Mouse (Mus musculus) MEL-GATA-1-ER (cell line): Measurements from ENCODE around the gene Bbs9.

Experiments used
- DNase-seq: peaks from one replicate; pipeline ENCODE4 v3.0.0-alpha.2; 2012; ENCODE audit warnings: low read depth; ENCODE audit errors: extremely low read depth

The Bbs9 gene

DNA sequence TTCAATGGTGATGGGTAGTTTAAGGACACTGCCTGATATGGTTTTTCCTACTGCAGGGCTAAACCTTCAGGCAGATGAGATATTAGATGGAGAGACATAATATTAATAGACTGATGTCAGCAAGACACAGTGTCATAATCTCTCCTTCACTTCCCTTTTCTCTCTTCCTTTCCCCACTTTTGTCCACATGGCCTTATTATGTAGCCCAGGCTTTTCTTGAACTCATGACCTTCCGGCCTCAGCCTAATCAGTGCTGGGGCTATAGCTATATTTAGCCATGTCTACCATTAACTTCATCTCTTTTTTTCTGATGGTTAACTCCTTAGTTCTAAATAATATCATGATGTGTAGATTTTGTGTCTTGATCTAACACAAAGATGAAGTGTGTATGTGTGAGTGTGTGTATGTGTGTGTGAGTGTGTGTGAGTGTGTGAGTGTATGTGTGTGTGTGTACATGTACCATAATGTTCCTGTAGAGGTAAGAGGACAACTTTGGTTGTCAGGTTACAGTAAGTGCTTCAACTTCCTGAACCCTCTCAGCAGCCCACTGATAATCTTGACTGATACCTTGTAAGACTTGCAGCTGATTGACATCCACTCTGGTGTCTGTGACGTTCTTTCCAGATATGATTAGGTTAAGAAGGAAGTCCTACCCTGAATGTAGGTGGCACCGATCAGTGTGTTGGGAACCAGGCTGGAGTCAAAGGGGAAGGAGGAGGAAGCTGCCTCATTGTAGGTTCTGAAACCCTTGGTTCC is 55.4 kb downstream of the Bbs9 start:
- DNase-seq = peak; percentile 8

DNA sequence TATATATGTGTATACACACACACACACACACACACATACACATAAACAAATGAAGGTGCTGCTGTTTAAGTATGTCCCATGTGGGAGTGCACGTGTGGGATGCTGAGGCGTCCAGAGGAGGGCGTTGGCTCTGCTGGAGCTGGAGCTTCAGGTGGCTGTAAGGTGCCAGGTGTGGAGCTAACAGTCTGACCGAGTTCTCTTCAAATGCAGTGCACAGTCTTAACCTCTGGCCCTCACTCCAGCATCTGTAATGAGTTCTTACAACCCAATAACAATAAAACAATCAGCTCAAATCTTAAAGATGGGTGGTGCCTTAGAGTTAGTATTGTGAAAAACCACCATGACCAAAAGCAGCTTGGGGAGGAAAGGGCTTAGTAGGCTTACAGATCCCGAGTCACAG is 56.6 kb downstream of the Bbs9 start:
- no peak for DNase-seq

DNA sequence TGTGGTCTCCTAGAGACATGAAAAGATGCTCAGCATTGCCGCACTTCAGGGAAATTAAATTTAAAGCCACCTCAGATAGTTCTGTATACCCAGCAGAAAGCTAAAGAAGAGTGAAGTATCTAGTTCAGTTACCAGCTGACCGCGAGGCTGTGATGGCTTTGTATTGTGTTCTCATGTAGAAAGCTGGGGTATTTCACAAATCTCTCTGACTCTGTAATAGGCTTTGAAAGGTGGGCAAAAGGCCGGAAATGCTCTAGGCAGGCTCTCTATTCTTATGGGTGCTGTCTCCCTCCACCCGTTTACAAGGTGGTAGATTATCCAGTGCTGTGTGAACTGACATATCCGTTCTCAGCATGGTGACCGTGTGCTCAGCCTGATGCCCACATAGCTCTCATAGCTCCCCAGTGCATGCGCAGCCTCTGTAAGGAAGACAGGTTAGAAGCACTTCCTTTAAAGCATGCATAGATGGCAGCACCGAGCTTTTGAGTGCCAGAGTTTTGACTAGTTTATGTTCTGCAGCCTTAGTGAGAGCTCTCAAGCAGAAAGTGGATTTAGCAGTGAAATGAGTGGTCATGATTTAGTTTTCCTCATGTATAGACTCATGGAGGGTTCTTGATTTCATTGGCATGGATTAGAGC is 57.4 kb downstream of the Bbs9 start:
- peak; percentile 36 for DNase-seq

DNA sequence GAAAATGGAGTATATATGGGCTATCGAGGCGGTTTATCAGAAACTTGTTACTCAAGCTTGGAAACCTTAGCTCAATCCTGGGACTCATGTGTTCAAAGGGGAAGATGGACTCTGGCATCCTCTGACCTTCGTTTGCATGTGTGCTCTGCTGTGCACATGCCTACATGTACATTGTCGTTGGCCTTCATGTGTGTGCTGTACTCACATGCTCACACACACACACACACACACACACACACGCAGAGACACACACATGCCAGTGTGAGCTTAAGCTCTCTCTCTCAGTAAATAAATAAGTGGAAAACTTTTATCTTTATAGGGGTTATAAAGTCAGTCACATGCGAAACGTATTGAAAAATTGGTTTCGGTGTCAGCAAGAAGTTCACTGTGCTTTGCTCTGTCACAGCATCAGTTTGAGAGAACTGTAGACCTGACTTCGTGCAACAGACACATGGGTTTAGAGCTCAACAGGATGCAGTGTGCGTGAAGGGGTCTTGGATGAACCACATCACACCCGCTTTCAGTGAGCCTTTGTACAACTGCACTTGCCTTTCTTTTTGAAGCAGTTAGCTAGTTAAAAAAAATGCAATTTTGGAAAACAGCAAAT is 62.4 kb downstream of the Bbs9 start:
- DNase-seq = no peak

DNA sequence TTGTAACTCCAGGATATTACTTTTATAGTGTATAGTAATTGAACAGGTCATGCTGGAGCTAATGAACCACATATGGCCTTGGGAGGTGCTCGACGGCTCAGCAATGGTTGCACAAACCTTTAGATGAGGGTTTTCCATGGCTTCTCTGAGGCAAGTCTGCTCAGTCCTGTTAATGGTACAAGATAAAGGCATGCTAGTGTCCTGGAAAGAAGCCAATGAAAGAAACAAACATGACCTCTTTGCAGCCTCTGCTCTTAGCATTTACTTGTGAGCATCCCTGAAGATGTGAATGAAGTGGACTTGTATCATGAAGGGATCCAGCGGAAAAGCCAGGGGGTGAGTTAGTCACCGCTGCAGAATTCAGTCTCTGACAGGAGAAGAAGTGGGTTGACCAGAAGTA is 64.0 kb downstream of the Bbs9 start:
- no peak for DNase-seq

DNA sequence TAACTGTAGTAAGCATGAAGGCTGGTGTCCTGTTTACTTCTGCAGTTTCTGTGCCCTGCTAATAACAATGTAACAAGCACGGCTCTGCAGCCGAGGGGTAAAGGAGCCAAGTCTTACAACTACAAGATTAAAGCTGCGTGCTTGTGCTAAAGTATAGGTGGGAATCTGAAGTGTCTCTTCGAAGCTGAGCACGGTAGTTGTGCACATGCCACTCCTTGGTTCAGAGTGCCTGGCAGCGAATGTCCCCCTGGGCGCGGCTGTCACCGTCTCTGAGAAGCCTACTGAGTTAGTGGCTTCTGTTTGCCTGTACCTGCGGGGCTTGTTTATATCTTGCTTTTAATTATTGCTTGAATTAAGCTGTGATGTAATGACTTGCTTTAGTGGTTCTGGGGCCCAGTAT is 65.6 kb downstream of the Bbs9 start:
- no peak for DNase-seq

DNA sequence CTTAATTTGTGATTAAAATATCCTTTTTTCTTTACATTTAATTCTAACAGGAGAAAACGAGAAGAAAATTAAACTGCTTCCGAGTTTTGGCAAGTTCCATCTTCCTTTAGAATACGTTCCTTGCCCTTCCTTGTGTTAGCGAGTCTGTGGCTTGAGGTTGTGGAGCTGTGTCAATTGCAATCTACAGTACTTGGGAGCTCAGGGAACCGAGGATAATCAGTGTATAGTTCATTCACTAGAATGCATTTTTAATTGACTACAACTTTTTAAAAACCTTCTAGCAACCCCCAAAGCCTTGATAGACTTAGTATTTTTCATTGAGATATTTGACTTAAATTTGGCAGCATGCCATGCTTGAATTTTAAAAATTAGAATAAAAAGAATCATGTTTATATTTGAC is 68.0 kb downstream of the Bbs9 start:
- DNase-seq = no peak

DNA sequence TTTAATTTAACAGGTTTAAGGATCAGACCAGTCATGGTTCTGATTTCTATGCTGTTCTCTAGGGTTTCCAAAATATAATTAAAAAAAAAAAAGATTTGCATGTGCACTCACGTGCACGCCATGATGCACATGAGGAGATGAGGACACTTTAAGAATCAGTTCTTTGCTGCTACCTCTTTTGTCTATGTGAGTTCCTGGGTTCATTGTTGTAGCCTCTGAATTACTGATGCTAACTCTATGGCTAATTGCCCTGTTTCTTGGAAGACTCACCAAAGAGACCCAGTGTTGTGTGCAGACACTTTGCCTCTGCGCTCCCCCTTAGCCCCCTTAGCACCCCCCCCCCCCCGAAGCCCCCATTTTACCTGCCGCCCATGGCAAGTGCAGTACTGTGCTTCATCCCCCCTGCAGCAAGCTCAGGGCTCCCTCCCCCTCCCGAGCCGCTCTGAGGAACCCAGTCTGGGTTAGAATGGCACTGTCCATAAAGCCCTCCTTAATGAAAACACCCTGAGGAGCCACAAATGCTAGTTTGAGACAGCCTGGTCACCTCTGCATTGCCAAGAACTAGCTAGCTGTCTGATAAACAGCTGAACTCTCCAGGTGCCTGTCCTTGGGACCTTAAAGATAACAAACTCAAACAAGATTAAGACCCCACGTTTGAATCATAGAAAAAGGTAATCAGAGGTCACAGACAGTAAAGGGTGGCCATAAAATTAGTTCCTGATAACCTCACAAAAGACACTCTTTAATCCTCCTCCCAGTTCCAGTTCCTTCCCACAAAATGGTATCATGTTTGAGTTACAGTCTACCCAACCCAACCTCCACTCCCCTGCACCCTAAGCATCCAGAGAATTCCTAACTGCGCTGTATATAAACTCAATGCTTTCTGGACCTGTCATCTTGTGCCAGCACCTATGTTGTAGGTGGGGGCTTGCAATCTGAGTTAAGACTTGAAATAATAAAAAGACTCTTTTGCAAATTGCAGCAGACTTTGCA is 69.1 kb downstream of the Bbs9 start:
- DNase-seq = no peak

DNA sequence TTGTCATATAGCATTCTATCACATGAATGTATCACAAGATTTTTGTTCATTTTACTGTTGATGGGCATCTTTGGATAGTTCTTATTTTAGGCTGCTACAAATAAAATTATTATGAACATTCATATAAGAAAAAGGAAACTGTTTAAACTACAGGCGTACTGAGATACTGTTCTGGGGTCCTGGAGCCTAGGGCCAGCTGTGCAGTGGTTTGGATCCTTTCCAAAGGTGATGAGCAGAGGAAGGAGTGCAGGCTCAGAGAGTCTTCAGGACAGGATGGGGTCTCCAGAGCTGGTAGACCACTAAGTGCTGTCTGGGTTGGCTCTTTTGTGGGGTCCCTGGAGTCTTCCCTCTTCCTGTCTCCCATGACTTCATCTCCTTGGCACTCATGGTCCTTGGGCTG is 75.8 kb downstream of the Bbs9 start:
- DNase-seq = no peak

DNA sequence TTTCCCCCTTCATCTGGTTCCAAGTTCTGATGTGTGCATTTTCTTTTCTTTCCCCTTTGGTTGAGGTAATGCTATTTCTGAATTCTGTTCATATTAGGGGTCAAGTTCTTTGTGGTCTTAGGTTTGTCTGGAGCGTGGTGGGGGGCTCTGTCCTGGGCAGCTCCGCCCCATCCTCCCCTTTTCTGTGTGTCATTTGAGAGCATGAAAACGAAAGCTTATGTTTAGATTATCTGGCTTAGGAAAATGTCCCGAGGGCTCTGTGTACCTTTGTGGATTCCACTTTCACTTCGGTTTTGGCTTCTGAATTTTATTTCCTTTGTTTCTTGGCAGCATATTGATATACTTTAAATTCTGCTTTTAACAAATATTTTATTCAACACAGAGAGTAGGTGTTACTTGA is 80.6 kb downstream of the Bbs9 start:
- DNase-seq = no peak

DNA sequence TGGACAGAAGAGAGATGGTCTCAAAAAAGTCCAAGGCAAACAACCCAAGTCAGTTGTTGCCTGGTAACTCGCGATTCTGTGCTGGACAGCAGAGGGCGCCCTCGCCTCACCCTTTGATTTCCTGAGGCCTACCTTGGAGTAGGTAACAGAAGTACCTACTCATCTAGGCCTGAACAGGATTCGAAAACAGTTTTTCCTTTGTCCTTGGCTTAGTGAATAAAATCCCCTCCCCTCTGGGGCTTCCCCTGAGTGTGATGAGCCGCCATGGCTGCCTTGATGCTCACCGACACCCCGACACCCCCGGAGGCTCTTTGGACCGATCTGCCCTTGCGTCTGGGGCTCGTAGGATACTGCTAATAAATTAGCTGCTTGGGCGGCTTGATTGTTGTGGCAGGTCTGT is 82.0 kb downstream of the Bbs9 start:
- peak; percentile 8 for DNase-seq

DNA sequence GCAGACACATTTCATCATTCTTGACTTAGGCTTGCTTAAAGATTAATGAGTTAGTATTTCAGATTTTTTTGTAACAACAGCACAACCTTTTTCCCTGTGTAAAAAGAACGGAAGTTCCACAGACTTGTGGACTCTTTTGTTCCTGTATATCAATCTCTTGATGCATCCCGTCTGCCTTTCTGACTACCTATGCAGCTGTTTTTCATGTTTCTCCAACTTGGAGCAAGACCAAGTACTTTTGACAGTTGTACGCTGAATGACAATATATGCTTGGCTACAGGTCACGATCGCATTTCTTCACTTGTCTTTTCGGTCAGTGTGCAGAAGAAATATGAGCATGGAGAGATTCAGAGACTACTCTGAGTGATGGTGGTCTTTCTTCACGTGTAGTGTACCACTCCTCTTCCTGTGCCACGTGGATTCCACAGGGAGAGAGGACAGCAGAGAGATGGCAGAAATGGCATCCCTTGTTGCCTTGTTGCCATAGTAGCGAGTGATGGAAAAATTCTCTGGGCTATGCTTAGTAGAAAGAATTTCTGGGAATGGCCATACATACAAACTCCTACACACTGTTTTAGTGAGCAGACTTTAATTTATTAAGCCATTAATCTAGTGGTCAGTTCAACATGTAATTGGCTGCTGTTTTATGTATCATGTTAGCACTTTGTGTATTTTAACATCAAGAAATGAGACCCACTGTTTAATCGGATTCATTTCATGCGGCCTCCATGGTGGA is 88.3 kb downstream of the Bbs9 start:
- DNase-seq = no peak

DNA sequence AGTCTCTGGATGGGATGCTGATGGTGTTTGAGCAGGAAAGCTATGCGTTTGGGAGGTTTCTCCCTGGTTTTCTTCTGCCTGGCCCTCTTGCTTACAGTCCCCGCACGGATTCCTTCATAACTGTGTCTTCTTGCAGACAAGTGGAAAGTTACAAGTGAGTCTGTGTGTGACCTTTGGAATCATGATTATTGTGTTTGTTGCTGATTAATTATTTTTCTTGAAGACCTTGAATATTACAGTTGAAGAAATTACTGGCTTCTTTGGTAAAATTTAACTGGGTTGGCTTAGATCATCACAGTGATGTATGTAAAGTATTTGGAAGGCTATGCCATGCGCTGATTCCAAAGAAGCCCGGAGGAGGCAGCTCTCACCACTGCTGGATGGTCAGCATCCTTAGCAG is 92.2 kb downstream of the Bbs9 start:
- DNase-seq = no peak

DNA sequence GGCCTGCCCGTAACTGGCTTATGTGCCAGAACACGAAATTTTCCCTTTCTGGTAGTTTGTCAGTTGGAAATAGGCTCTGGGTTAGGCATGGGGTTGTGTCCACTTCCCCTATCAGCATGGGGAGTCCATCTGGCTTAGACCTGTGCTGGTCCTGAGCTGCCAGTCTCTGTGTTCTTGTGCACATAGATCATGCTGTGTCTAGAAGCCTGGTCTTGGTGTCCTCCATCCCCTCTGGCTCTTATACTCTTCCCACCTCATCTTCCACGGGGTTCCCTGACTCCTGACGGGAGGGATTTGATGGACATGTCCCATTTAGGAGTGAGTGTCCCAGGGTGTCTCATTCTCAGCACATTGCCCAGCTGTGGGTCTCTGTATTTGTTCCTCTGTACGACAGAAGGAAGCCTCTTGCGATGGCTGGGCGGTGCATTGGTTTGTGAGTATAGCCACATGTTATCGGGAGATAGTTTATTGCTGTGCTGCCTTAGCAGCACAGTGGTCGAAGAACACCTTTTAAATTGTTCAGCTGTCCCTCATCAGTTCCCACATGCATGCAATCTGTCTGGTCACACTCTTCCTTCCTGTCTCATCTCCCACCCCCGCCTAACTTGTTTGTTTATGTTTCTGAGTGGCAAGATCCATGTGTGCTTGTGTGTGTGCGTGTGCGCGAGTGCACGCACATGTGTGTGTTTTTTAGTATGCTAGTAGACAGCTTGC is 101.1 kb downstream of the Bbs9 start:
- DNase-seq = no peak

DNA sequence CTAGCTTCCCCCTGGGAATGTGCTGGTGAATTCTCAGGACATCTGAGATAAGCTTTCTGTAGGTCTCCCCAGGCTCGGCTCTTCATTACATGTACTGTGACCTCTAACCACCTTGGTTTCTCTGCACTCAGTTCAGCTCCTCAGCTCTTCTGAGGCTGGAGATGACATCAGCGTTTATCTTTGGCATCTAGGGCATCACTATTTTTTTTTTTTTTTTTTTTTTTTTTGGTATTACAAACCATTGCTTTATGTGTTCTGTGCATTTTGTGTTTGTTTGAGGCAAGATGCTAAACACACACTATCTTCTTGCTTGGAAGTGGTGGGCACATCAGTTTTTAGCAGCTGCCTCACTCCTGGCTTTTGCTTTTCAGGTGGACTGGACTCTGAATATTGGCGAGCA is 102.8 kb downstream of the Bbs9 start:
- DNase-seq = no peak

DNA sequence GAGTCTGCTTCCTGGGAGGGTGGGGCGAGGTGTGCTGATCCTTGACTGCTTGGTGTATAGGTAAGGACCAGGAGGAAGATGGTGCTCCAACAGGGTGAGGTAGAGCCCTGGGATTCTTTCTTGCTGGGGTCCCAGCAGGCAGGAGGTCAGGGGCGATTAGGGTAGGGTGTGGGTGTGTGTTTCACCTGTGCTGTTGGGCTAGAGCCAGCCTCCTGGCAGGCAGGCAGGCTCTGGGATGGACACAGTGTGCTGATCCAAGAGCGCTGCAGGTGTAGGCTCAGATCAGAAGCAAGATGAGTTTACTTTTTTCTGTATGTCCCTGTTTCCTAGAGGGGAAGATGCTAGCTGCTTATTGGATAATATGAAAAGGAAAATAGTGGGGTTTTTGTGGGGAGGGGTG is 108.7 kb downstream of the Bbs9 start:
- DNase-seq = no peak

DNA sequence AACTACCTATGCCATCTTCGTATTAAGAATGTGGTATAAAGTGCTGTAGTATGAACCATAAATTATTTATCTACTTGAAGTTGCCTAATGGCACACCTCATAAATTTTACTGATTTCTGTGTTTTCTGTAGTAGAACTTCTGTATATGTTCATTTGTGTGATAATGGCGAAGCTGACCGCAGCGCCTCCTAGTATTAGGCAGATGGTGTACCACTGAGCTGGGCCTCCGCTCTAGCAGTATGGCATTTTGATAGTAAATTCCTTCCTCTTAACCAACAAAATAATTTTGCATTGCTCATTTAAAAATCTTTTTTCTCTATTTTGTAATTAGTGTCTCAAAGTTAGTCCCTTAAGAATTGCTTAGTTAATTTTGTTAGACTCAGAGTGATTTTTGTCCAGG is 117.5 kb downstream of the Bbs9 start:
- no peak for DNase-seq

DNA sequence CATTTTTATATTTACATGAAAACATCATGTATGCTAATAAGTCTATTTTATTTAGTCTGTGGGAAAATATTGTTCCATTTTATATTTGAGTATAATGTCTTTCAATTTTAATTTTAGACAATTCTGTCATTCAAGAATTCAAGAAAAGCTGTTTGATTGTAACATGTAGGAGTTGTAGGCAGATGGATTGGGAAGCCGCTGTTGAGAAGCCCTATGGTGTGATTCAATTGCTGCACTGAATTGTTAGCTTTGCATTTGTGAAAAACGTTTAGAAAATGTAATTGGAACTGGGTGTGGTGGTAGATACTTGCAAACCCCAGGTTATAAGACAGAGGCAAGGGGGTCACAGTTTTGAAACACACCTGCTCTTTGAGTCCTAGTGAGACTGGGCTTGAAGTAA is 121.1 kb downstream of the Bbs9 start:
- DNase-seq = no peak

DNA sequence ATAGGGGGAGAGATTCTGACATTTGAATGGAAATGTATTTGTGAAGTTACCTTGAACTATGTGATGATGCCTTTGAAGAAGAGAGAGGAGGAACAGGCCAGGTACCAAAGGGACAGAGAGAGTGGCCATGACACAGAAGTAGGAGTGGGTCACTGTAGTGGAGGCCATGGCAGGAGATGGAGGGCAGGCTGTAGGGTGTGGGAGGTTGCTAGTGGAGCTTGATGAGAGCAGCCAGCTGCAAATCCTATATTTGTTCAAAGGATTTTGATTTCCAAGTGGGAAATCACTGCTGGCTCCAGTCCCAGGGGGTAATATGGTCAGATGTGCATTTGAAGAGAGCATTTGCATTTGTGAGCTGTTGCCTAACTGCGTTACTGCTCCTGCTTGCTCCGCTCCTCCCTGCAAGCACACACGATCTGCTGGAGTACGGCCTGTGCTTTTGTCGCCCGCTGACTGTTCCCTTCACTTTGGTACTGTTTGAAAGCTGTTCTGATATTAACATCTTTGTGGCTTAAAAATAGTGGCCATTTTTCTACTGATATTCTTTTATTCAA is 137.8 kb downstream of the Bbs9 start:
- no peak for DNase-seq

DNA sequence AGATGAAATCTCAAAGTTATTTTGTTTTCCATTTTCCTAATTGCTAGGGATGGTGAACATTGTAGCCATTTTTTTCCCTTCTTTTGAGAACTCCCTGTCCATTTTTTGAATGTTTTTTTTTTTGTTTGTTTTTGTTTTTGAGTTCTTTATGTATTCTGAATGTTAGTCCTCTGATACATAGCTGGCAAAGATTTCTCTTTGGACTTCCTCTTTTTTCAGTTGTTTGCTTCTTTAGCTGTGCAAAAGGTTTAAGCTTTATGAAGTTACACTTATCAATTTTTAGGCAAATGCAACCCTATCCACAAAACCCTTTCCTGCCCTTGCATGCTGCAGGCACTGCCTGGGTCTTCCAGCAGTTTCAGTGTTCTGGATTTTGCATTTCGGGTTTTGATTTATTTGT is 143.7 kb downstream of the Bbs9 start:
- peak; percentile 13 for DNase-seq
